Mouse (Mus musculus) megakaryocyte, embryonic 14.5 days (primary cell): Measurements from ENCODE around the gene Cdh22. TPM values are rescaled to one million over a fixed set of nuclear protein-coding genes. Genes with fewer than 3 reads are reported as not detected.

Experiments used
- H3K27me3 ChIP-seq: replicated peaks from 2 replicates; pipeline ENCODE3; 2012; ENCODE audit warnings: inconsistent platforms
- H3K36me3 ChIP-seq: replicated peaks from 2 replicates; pipeline ENCODE3; 2012; ENCODE audit warnings: low read length, inconsistent platforms, mixed read lengths
- H3K4me1 ChIP-seq: 2 replicates; pipeline ENCODE4 v1.6.1; 2012; ENCODE audit warnings: inconsistent platforms
- H3K4me3 ChIP-seq: replicated peaks from 2 replicates; pipeline ENCODE3; 2012; ENCODE audit warnings: moderate library complexity, mild to moderate bottlenecking, inconsistent platforms
- H3K9me3 ChIP-seq: 2 replicates; pipeline ENCODE4 v1.6.1; 2012; ENCODE audit warnings: inconsistent platforms
- FLI1 ChIP-seq: IDR thresholded peaks from 2 replicates; pipeline ENCODE4 v1.6.1; 2012; ENCODE audit warnings: low read length, inconsistent platforms, mixed read lengths
- GATA1 ChIP-seq: IDR thresholded peaks from 3 replicates; pipeline ENCODE4 v1.6.1; 2012; ENCODE audit warnings: mixed read lengths, low read length, inconsistent platforms, borderline replicate concordance
- polyA plus RNA-seq: library from polyadenylated mRNA; stranded (reverse); fragments of >175 nt; gene quantifications from 2 replicates; pipeline ENCODE4 v1.2.3, GENCODE M21; 2012; ENCODE audit warnings: low replicate concordance; ENCODE audit not compliant: insufficient read depth

Cdh22 gene
- polyA plus RNA-seq, 1 experiment, result 0.23 TPM

DNA sequence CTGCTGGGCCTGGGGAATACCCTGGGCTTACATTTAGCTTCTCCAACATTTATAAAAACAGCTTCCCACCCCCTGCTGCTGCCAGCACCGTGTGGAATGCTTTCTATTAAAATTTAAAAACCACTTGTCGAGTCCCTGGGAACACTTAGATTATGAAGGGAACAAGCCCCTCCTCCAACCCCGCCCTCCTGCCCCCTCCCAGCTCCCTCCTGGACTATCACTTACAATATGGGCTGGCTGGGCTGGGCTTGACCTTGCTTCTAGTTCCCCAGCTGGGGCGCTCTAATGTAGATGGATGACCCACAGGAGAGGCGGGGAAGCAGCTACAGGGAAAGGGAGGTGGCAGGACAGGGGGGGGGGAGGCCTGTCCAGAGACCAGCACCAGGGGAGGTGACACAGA lies 72.4 kb downstream of the Cdh22 start:
- Histone ChIP-seq H3K36me3 (no peaks in the 10 kb centered on the region), H3K4me1 (no peaks in the 10 kb centered on the region), H3K4me3 (no peak overlapping the region), H3K27me3 (peaks cover 63% of the 10 kb centered on the region), H3K9me3 (no peaks in the 10 kb centered on the region)
- no peak for TF ChIP-seq GATA1
- TF ChIP-seq FLI1, result no peak

DNA sequence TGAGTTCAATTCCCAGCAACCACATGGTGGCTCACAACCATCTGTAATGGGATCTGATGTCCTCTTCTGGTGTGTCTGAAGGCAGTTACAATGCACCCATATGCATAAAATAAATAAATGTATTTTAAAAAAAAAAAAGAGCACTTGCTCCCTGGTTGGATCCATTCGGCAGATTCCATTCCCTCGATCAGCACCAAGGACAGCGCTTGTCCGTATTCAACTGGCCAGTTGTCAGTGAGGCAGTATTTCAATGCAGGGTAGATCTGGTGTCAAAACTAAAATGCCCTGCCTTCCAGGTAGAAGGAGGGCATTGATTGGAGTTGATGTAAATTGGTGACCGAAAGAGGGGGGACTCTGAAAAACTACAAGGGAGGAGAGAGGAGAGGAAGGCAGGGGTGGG lies 74.2 kb downstream of the Cdh22 start:
- Histone ChIP-seq H3K4me1 (no peaks in the 10 kb centered on the region), H3K36me3 (no peaks in the 10 kb centered on the region), H3K4me3 (no peak overlapping the region), H3K9me3 (no peaks in the 10 kb centered on the region), H3K27me3 (peaks cover 49% of the 10 kb centered on the region)
- TF ChIP-seq GATA1, result no peak
- no peak for TF ChIP-seq FLI1

DNA sequence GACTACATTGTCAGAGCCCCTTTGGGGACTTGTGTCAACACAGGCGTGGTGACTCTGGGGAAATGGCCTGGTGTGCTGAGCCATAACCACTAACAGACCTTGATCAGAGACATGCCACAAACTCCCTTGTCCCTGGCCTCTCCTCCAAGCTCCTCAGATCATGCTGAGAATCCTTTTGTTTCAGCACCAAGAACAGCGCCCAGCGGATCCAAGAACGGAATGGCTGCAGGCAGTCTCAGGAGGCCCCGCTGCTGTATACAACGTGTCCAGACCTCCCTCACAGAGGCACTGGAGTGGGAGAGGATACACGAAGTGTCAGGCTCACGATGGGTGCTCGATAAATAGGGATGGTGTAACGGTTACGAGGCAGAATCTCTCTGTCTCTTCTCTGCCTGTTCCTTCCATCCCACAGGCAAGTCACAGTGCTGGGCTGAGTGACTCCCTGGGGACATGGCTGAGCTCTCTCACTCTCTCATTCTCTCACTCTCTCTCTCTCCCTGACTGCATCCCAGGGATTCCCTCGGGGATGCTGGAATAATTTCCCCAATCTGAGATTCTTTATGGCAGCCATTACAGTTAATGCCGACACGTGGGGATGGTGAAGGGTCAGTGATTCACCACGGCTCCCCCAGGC lies 75.5 kb downstream of the Cdh22 start:
- no peaks in the 10 kb centered on the region for H3K4me1 ChIP-seq
- peaks cover 36% of the 10 kb centered on the region for H3K27me3 ChIP-seq
- no peak overlapping the region for H3K4me3 ChIP-seq
- H3K9me3 ChIP-seq, result no peaks in the 10 kb centered on the region
- no peak for TF ChIP-seq FLI1
- no peak for TF ChIP-seq GATA1
- H3K36me3 ChIP-seq, result no peaks in the 10 kb centered on the region

DNA sequence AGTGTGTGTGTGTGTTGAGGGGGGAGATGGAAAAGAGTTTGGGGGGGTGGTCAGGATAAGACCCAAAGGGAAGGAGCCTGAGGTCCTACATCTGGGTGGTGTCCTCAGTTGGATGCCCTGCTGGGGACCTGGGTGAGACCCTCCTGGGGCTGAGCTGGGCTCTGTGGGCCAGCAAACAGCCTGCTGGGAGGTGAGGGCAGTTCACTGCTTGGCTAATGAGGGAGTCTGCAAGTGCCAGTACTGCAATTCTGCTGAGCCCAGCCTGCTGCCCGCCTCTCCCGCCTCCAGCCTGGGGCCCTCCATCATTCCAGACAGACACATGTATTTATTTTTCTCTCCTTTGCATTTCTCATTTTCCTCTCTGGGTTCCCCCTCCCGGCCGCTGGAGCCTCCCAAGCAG lies 76.3 kb downstream of the Cdh22 start:
- TF ChIP-seq GATA1 (no peak), FLI1 (no peak)
- H3K27me3 ChIP-seq, result peaks cover 35% of the 10 kb centered on the region
- no peak overlapping the region for H3K4me3 ChIP-seq
- H3K9me3 ChIP-seq, result no peaks in the 10 kb centered on the region
- H3K4me1 ChIP-seq, result no peaks in the 10 kb centered on the region
- no peaks in the 10 kb centered on the region for H3K36me3 ChIP-seq

DNA sequence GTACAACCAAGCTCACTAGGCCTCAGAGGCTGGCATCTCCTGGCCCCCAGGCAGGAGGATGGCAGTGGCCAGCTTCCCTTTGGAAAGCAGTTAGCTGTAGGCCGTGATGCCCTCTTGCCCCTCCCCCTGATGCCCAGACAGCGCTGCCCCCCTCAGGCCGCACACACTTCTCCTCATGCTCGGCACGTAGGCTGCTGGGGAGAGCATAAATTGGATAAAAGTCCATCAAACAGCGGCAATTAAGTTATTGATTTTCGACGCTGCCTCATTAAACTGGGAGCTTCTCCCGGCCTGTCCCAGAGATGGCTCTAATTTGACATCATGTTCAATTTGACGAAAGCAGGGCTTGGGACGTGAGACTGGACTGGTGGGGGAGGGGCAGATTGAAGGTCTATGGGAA lies 76.8 kb downstream of the Cdh22 start:
- H3K4me3 ChIP-seq, result no peak overlapping the region
- H3K36me3 ChIP-seq, result no peaks in the 10 kb centered on the region
- H3K9me3 ChIP-seq, result no peaks in the 10 kb centered on the region
- H3K4me1 ChIP-seq, result no peaks in the 10 kb centered on the region
- H3K27me3 ChIP-seq, result peaks cover 36% of the 10 kb centered on the region
- no peak for TF ChIP-seq GATA1
- no peak for TF ChIP-seq FLI1

DNA sequence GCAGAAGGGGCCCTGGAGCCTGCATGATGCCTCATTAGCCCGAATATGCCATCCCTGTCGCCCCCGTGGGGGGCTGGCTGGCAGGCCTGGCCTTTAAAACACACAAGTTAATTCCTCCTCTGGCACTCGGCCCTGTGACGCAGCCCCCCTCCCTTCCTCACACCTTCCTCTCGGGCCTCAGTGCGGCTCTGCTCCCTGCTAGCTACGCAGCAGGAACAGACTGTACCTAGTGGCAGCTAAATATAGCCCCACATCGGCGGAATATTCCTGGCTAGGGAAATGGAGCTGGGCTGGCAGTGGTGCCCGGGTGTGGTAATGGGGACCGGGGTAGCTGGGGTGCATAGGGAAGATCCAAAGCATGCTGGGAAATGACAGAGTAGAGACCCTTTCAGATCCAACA lies 81.6 kb downstream of the Cdh22 start:
- H3K9me3 ChIP-seq, result no peaks in the 10 kb centered on the region
- TF ChIP-seq GATA1, result no peak
- no peak for TF ChIP-seq FLI1
- H3K4me3 ChIP-seq, result no peak overlapping the region
- no peaks in the 10 kb centered on the region for H3K36me3 ChIP-seq
- H3K4me1 ChIP-seq, result no peaks in the 10 kb centered on the region
- H3K27me3 ChIP-seq, result peaks cover 45% of the 10 kb centered on the region

DNA sequence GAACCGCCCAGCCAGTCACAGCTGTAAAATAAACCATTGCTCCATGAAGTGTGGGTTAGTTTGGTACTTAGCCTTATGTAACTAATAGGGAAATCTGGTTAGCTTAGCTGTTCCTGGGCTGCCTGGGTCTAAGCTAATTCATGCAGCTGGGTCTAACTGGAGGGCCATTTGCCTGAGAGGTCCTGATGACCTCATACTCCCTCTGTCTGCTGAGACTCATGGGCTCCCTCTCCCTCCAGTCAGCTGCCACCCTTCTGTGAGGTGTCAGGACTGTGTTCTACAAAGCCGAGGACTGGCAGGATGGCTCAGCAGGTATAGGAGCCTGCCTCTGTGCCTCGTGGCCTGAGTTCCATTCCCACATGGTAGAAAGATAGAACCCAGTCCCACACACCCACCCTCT lies 84.9 kb downstream of the Cdh22 start:
- Histone ChIP-seq H3K36me3 (no peaks in the 10 kb centered on the region), H3K4me1 (no peaks in the 10 kb centered on the region), H3K9me3 (peaks cover 11% of the 10 kb centered on the region), H3K4me3 (no peak overlapping the region), H3K27me3 (peaks cover 54% of the 10 kb centered on the region)
- TF ChIP-seq FLI1, result no peak
- TF ChIP-seq GATA1, result no peak

DNA sequence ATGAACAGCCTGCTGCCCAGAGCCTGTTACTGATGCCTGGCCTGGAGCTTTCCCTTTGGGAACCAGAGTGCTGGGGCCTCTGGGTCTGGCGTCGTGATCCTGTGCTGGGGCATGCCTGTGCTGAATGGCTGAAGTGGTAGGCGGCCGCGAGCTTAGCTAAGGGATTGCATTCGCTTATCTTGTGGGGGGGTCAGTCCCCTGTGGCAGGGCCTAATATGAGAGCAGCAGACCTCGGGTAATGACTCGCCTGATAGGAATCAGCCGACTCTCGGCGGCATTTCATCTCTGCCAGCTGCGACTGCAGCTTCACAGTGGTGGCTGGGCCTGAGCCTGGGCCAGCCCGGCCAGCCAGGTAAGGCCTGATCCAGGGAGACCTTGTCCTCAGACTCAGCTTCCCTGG lies 88.8 kb downstream of the Cdh22 start:
- no peak overlapping the region for H3K4me3 ChIP-seq
- no peaks in the 10 kb centered on the region for H3K36me3 ChIP-seq
- peaks cover 11% of the 10 kb centered on the region for H3K9me3 ChIP-seq
- no peak for TF ChIP-seq GATA1
- H3K4me1 ChIP-seq, result no peaks in the 10 kb centered on the region
- peaks cover 61% of the 10 kb centered on the region for H3K27me3 ChIP-seq

DNA sequence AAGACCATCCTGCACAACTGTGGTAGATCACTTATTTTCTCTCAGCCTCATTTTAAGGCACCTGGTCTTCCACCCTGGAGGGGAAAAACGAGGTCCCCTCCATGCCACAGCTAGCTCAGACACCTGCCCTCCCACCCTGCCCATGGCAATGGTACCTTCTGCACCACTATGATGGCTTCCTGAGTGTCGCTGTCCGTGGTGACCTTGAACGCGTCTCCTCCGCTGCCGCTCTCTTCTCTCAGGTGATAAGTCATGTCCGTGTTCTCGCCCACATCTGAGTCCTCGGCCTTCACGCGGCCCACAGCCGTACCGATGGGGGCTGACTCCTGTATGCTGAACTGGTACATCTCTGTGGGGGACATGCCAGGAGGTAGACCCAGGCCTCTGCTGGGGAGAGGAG lies 91.2 kb downstream of the Cdh22 start:
- no peaks in the 10 kb centered on the region for H3K36me3 ChIP-seq
- H3K27me3 ChIP-seq, result peaks cover 65% of the 10 kb centered on the region
- no peaks in the 10 kb centered on the region for H3K4me1 ChIP-seq
- peaks cover 11% of the 10 kb centered on the region for H3K9me3 ChIP-seq
- H3K4me3 ChIP-seq, result no peak overlapping the region
- TF ChIP-seq FLI1 (no peak), GATA1 (no peak)

DNA sequence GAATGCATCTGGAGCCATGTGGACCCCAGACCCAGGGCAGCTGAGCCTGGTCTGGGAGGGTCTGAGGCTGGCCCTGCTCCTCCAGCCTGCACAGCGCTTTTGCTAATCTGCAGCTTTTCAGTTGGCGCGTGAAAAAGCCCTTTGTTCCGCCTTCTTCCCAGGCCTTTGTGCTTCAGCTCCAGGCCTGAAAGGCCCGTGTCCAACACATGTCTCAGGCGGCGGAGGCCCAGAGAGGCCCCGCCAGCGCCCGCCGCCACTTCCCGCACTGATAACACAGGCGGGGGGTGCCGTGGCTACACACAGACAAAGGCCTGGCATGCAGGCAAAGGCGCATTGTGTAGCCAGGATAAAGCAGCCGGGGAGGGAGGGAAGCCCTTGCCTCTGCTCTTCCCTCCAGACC lies 98.6 kb downstream of the Cdh22 start:
- Histone ChIP-seq H3K36me3 (no peaks in the 10 kb centered on the region), H3K27me3 (peaks cover 74% of the 10 kb centered on the region), H3K9me3 (no peaks in the 10 kb centered on the region), H3K4me3 (no peak overlapping the region), H3K4me1 (0 out of 2 replicates have a peak, but pooled peaks cover 3% of the 10 kb centered on the region)
- TF ChIP-seq GATA1 (no peak), FLI1 (no peak)

DNA sequence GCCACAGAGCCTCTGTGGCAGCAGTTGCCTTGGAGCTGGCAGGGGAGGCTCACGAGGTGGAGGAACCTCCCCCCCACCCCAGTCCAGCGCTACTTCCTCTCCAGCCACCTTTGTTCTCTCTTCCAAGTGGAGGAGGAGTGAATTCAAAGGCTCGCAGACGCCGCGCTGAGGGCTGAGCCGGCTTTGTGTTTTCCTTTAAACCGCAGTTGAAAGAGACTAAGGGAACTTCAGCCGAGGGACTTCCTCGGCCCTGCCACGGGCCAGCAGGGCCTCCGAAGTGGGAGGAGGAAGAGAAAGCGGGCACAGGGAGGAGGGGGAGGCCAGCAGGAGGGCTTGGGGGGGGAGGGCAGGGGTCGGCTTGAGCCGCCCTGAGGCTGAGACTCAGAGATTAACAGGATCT lies 101.1 kb downstream of the Cdh22 start:
- Histone ChIP-seq H3K4me1 (0 out of 2 replicates have a peak, but pooled peaks cover 3% of the 10 kb centered on the region), H3K9me3 (no peaks in the 10 kb centered on the region), H3K27me3 (peaks cover 75% of the 10 kb centered on the region), H3K36me3 (no peaks in the 10 kb centered on the region), H3K4me3 (no peak overlapping the region)
- TF ChIP-seq GATA1 (no peak), FLI1 (no peak)
